Mouse (Mus musculus) gastrocnemius, postnatal 4 days (tissue): ENCODE data around the gene Gm3173. TPM values are rescaled to one million over a fixed set of nuclear protein-coding genes. Genes with fewer than 3 reads are reported as not detected.
"Not testable (repeated sequence)": the region's sequence is repeated elsewhere in the genome, so short reads cannot be mapped to it uniquely, and the experiment has no call there.

Experiments
- DNase-seq, 2 experiments: peaks; one replicate each; pipeline ENCODE4 v3.0.0; 2021 to 2022; ENCODE audit warnings: low spot score in 2 of 2, mixed read lengths in 2 of 2
- long read RNA-seq, 2 experiments: library from polyadenylated mRNA; stranded (forward); transcript quantifications; one replicate each; pipeline ENCODE4 v2.0.0; 2021
- total RNA-seq, 2 experiments: library from RNA; stranded (reverse); gene quantifications; 2 replicates each; pipeline ENCODE4 v1.2.3; 2021

Gene Gm3173
- total RNA-seq: not detected
- long read RNA-seq, experiment 1, partial matches to known transcripts: 0 of 1 reads
- long read RNA-seq, experiment 1, other reads (novel, unspliced or antisense): 1 of 1 reads
- long read RNA-seq, experiment 2, partial matches to known transcripts: 0 of 2 reads
- long read RNA-seq, experiment 2, other reads (novel, unspliced or antisense): 2 of 2 reads

DNA sequence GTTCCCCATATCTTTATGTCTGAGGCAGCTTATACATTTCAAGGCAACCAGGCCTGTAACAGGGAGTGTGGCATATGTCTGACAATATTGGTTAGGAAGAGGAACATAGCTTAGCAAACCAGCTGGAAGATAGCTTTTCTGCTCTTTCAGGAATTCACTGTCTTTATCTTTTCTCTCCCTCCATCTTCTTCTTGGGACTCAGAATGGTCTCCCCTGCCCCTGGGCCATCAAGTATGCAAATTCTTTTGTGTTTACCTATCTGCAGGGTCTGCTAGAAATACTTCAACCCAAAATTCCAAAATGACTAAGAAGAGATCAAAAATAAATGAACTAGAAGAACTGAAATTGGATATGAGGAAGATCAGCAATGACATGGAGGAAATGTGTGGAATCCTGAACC is at the start of gene Gm3173:
Gene Gm3173 (plus strand): TSS at position 301 of the 400 bp plus-strand sequence.
- not testable (repeated sequence) for DNase-seq

DNA sequence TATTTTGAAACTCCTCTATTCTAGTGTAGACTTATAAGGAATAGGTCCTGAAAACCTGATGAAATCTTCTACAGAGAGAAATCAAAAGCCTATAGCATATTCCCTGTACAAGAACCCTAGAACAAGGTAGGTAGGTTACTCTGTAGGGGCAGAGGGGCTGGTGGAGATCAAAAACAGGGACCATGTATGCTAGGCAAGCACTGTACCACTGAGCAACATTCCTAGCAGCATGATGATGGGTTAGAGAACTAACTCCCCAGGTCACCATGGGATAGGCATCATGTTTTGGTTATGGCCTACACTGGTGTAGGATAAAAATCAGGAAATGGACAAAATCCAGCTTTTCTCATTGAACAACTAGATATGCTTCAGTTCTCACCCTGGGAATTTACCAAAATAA is 45.2 kb upstream of the Gm3173 start:
- not testable (repeated sequence) for DNase-seq

DNA sequence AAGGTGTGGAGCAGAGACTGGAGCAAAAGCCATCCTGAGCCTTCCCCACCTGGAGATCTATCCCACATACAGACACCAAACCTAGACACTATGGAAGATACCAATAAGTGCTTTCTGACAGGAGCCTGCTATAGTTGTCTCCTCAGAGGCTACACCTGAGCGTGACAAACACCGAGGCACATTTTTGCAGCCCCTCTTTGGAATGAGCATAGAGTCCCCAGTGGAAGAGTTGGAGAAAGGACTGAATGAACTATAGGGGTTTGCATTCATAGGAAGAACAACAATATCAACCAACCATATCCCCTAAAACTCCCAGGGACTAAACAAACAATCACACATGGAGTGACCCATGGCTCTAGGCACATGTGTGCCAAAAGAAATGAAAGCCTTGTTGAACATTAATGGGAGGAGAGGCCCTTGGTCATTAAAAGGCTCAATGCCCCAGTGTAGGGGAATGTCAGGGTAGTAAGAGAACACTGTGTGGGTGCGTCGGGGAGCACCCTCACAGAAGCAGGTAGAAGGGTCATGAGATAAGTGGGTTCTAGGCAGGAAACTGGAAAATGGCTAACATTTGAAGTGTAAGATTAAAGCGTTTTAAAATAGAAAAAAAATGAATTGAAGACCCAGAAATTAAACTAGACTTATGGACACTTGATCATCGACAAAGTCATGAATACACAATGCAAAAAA is 37.8 kb upstream of the Gm3173 start:
- not testable (repeated sequence) for DNase-seq

DNA sequence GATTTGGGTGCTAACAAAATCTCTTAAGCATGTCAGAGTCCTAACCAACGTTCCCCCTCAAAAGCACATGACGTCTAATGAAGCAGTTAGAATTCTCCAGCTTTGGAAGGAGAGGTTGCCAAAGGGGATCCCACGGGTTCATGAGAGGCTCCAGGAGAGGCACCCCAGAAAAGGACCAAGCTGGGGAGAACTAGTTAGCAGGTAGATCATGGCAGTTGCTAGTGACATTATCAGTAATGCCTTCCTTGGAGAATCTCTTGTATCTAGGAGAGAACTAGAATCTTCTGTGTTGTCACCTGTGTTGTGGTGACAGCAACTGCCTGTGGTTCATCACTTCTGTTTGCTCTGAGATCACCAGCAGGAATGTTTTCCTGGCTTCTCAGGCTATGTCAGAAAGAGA is 33.6 kb upstream of the Gm3173 start, which contains the start of gene Gm3159:
Gene Gm3159 (plus strand): TSS at position 301 of the 400 bp plus-strand sequence.
- not testable (repeated sequence) for DNase-seq

DNA sequence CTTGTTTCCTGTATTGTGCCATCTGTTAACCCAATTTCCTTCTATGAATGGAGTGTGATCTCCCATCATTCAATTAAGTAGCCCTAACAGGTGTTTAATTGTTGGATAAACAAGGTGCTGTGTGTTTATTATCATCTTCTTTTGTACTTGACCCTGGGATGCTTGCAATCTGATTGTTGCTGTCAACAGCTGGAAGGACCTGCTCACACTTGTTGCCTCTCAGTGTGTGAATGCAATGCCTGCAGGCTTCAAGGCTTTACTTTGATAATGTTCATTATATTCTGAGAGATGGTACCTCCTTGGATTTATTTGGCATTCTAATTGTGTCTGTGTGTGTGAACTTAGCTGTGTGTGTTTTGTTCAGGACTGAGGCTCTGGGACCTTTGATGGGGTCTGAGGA is 32.2 kb upstream of the Gm3173 start:
- not testable (repeated sequence) for DNase-seq

DNA sequence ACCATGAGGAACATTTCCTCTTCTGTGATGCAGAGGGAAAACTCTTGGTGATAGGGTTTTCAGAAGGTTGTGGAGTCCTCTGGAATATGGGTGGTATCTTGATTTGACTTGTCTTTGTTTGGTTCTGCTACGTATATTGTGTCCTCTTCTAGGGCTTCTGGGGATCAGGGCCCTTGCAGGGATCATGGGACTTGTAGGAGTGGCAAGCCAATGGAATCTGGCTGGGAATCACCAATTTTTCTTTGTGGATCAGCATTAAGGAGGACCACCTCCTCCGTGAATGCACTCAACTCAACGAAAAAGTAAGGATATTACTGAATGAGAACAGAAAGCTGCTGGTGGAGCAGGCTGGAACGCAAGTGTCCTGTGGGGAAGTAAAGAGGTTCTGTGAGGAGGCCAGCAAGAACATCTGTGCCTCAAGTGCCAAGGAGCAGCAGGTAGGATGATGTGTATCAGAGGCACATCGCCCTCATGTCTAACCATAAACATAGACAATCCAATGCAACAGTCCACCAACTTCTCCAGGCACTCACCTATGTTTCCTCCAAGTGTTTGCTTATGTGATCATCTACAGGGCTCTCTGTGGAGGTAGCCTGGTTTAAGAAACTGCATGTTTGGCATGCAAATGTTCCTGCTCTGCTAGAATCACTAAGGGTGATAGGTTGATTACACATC is 30.5 kb upstream of the Gm3173 start:
- DNase-seq: not testable (repeated sequence)

DNA sequence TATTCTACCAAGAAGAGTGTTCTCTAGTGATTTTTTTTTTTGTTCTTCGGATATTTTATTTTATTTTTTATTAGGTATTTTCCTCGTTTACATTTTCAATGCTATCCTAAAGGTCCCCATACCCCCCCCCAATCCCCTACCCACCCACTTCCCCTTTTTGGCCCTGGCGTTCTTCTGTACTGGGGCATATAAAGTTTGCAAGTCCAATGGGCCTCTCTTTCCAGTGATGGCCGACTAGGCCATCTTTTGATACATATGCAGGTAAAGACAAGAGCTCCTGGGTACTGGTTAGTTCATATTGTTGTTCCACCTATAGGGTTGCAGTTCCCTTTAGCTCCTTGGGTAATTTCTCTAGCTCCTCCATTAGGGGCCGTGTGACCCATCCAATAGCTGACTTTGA is 29.5 kb upstream of the Gm3173 start:
- DNase-seq: not testable (repeated sequence)

DNA sequence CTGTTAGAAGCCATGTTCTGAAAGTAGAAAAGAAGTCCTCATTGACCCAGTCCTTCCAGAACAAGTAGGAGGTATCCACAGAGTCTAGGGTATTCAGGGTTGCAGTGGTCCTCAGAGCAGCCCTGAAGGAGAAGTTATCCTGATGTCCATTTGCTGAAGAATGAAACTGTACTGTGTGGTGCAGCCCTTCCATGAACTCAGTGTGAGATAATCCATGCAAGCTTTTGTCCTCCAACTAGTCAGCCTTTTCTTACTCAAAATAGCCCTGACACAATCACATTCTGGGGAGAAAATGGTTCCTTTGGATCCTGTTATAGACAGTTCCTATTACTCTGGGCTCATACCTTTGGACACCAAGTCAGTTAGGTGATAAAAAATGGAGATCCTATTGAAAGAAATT is 27.0 kb upstream of the Gm3173 start:
- not testable (repeated sequence) for DNase-seq

DNA sequence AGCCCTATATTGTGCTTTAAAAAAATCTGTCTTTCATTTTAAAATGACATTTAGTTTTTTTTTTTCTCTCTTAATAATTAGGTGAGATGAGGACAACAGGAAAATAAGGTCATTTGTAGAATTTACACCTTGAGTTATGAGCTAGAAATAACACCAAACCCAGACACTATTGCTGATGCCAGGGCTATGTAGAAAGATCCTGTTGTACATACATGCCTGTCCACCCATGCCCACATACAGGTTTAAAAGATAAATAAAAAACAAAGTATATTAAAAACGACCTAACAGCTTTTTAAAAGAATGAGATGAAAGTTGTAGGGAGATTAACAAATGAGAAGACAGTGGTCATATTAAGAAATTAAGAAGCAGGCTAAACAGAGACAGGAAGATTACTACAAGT is 20.9 kb upstream of the Gm3173 start:
- DNase-seq: not testable (repeated sequence)

DNA sequence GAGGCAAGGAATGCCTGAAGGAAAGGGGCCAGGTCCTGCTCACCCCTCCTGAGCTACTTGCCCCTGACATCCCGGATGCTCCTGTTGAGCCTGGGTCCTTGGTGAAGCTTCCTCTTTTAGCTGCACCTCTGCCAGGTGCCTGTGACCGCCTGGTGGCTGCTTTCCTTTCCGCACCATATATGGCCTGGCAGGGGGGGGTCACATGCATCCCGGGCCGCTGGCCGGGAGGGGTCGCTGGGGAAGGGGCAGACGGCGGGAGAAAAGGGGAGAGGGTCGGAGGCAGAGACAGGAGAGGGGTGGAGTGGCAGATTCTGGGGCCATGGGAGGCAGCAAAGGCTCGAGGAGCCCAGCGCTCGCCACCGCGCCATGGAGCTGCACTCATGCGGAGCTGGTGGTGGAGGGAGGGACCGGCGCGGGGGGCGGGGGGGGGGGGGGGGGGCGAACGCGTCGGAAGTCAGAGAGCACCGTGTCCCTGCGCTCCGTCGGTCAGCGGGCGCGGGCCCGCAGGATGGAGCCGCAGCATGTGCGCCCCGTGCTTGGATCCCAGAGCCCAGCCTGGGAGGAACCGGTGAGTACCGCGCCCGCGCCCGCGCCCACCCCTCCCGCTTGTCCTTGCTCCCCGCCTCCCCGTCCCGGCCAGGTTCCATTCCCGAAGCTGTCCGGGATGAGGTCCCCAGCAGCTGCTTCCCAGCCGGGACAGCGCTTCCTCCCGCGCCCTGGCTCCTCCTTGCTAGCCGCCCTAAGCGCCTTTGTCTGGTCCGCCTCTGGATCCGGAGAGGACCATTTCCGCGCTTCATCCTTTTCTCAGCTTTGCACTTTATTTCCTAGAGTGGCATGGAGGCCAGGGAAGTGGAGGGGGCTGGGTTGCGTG is 15.6 kb upstream of the Gm3173 start, which contains the start of gene Gm3164:
Gene Gm3164 (plus strand): TSS at position 484 of the 871 bp plus-strand sequence.
- peak; percentile 23 to 41 for DNase-seq

DNA sequence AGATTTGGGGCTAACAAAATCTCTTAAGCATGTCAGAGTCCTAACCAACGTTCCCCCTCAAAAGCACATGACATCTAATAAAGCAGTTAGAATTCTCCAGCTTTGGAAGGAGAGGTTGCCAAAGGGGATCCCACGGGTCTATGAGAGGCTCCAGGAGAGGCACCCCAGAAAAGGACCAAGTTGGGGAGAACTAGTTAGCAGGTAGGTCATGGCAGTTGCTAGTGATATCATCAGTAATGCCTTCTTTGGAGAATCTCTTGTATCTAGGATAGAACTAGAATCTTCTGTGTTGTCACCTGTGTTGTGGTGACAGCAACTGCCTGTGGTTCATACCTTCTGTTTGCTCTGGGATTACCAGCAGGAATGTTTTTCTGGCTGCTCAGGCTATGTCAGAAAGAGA is 50.7 kb downstream of the Gm3173 start, which contains the start of gene Gm3182:
Gene Gm3182 (plus strand): TSS at position 301 of the 400 bp plus-strand sequence.
- DNase-seq: not testable (repeated sequence)

DNA sequence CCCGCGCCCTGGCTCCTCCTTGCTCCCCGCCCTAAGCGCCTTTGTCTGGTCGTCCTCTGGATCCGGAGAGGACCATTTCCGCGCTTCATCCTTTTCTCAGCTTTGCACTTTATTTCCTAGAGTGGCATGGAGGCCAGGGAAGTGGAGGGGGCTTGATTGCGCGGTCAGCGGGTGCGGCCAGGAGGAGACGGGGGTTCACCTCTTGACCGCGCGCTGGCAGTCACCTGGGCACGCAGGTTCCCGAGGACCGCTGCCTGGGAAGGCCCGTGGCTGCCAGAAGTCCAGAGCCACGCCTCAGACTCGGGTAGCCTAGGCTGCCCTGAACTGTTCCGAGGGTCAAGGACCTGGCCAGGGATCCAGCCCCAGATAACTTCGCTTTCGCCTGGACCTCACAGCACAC is 68.6 kb downstream of the Gm3173 start:
- DNase-seq: not testable (repeated sequence)

DNA sequence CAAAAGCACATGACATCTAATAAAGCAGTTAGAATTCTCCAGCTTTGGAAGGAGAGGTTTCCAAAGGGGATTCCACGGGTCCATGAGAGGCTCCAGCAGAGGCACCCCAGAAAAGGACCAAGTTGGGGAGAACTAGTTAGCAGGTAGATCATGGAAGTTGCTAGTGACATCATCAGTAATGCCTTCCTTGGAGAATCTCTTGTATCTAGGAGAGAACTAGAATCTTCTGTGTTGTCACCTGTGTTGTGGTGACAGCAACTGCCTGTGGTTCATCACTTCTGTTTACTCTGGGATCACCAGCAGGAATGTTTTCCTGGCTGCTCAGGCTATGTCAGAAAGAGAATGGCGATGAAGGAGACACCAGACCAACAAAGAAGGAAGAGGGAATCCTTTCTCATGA is 124.3 kb downstream of the Gm3173 start, which contains the start of gene Gm3047:
Gene Gm3047 (plus strand): TSS at position 301 of the 400 bp plus-strand sequence.
- not testable (repeated sequence) for DNase-seq

Other genes with a start within 250 kb of the Gm3173 start
- not detected for gene Gm2974, start 248.4 kb upstream of the Gm3173 start, total RNA-seq
- not detected for gene Gm3138, start 181.4 kb upstream of the Gm3173 start, total RNA-seq
- not detected for gene Gm3149, start 113.7 kb upstream of the Gm3173 start, total RNA-seq
- gene 2610042L04Rik, start 96.2 kb upstream of the Gm3173 start, total RNA-seq: under 1 TPM; 0.21 to 0.39 TPM
- not detected for gene Gm3159, start 33.5 kb upstream of the Gm3173 start, total RNA-seq
- gene Gm3164, start 15.5 kb upstream of the Gm3173 start, total RNA-seq: under 1 TPM in 1 of 2 experiments, not detected in 1; 0.71 TPM
- under 1 TPM in 1 of 2 experiments, not detected in 1; 0.37 TPM for gene Gm3182, start 50.8 kb downstream of the Gm3173 start, total RNA-seq
- not detected for gene Gm3047, start 124.4 kb downstream of the Gm3173 start, total RNA-seq
- gene Gm8159, start 201.4 kb downstream of the Gm3173 start, total RNA-seq: not detected
- not detected for gene Gm3239, start 233.2 kb downstream of the Gm3173 start, total RNA-seq